Mouse (Mus musculus) spleen, adult 2 months (tissue): Measurements from ENCODE around the gene Gm39566. TPM values are rescaled to one million over a fixed set of nuclear protein-coding genes. Genes with fewer than 3 reads are reported as not detected.

ENCODE experiments used
- DNase-seq, 2 experiments: peaks; one replicate each; pipeline versions ENCODE4 v3.0.0 to v3.0.0-alpha.2; 2012 to 2021; ENCODE audit warnings: low spot score in 2 of 2, low read depth in 1 of 2
- H3K27ac ChIP-seq: fragments of 200-500 bp; 2 replicates; pipeline ENCODE4 v1.5.1; 2012; ENCODE audit warnings: low read length, inconsistent platforms; ENCODE audit not compliant: insufficient read depth
- H3K27me3 ChIP-seq: fragments of 200-500 bp; 2 replicates; pipeline ENCODE4 v1.6.1; 2012; ENCODE audit warnings: mild to moderate bottlenecking, moderate library complexity, low read length, inconsistent platforms; ENCODE audit not compliant: control insufficient read depth, insufficient read depth
- H3K36me3 ChIP-seq: fragments of 200-500 bp; 2 replicates; pipeline ENCODE4 v1.6.1; 2012; ENCODE audit warnings: mild to moderate bottlenecking, low read length, inconsistent platforms; ENCODE audit not compliant: control insufficient read depth, insufficient read depth
- H3K4me1 ChIP-seq: fragments of 200-500 bp; 2 replicates; pipeline ENCODE4 v1.6.1; 2011; ENCODE audit warnings: inconsistent platforms; ENCODE audit not compliant: control insufficient read depth, insufficient read depth, insufficient read length
- H3K4me3 ChIP-seq: fragments of 200-500 bp; 2 replicates; pipeline ENCODE4 v1.5.1; 2011; ENCODE audit warnings: mild to moderate bottlenecking, inconsistent platforms; ENCODE audit not compliant: insufficient read depth, insufficient read length; ENCODE audit errors: extremely low read depth
- CTCF ChIP-seq: fragments of 200-500 bp; IDR thresholded peaks from 2 replicates; pipeline ENCODE4 v1.5.1; 2011; ENCODE audit warnings: mild to moderate bottlenecking, inconsistent platforms; ENCODE audit not compliant: insufficient read depth, insufficient read length, insufficient replicate concordance; ENCODE audit errors: extremely low read depth
- POLR2A ChIP-seq: fragments of 200-500 bp; IDR thresholded peaks from 2 replicates; pipeline ENCODE4 v1.6.1; 2011; ENCODE audit warnings: low read depth, low read length, inconsistent platforms
- WGBS: fragments of 180-500 bp; shearing (Covaris S2); methylation state at CpG from one replicate; pipeline ENCODE4 v1.1.7; 2018; 5-methylcytosine and 5-hydroxymethylcytosine counted together
- polyA plus RNA-seq: library from polyadenylated mRNA; depleted of rRNA; stranded (reverse); fragments of >200 nt; gene quantifications from 2 replicates; pipeline ENCODE4 v1.2.3, GENCODE M21; 2012

Gm39566 gene
- polyA plus RNA-seq, 1 experiment = not detected

GRCm38 (mm10) chr11:69797924-69798323 lies 17.2 kb downstream of the Gm39566 start:
- TF ChIP-seq POLR2A (no peak), CTCF (no peak)
- Histone ChIP-seq H3K4me1 (peaks cover 27% of the 10 kb centered on the region), H3K4me3 (no peak overlapping the region), H3K27ac (no peak overlapping the region), H3K27me3 (peaks cover 19% of the 10 kb centered on the region), H3K36me3 (no peaks in the 10 kb centered on the region)
- no peak for DNase-seq
- 91% methylated on average over 7 of the region's 7 CpGs for WGBS

GRCm38 (mm10) chr11:69795983-69796435 lies 19.1 kb downstream of the Gm39566 start:
- H3K4me3 ChIP-seq = peak overlapping the region; percentile 71; the same call in 1 of the 2 replicates

GRCm38 (mm10) chr11:69795168-69795982 lies 19.7 kb downstream of the Gm39566 start, which contains the start of gene Chrnb1:
TSS of gene Chrnb1 (minus strand) at chr11:69795943.
- peak within 1 kb of the TSS; percentile 42; the same call in 1 of the 2 replicates for H3K27ac ChIP-seq
- H3K4me1 ChIP-seq = peaks cover 12% of the 10 kb centered on the region
- peak within 1 kb of the TSS; percentile 71 for H3K4me3 ChIP-seq
- no peaks in the 10 kb centered on the region for H3K36me3 ChIP-seq
- TF ChIP-seq POLR2A (peak; percentile 51), CTCF (no peak)
- WGBS = 1% methylated on average over 52 of the region's 52 CpGs
- no peaks in the 10 kb centered on the region for H3K27me3 ChIP-seq
- DNase-seq = peak; percentile 92 to 95

More at GRCm38 (mm10) chr11:69795983-69796435, 19.1 kb downstream of the Gm39566 start:
- TF ChIP-seq CTCF (no peak), POLR2A (no peak)
- peaks cover 3% of the 10 kb centered on the region for H3K27me3 ChIP-seq
- H3K36me3 ChIP-seq = no peaks in the 10 kb centered on the region
- 6% methylated on average over 13 of the region's 13 CpGs for WGBS
- no peak overlapping the region for H3K27ac ChIP-seq
- H3K4me1 ChIP-seq = peaks cover 18% of the 10 kb centered on the region
- no peak for DNase-seq

- Histone ChIP-seq H3K27ac (no peak overlapping the region), H3K4me3 (no peak overlapping the region), H3K4me1 (no peaks in the 10 kb centered on the region), H3K27me3 (no peaks in the 10 kb centered on the region), H3K36me3 (no peaks in the 10 kb centered on the region)
- DNase-seq = no peak
- TF ChIP-seq CTCF = no peak
- no peak for TF ChIP-seq POLR2A
- 75% methylated on average over 5 of the region's 5 CpGs for WGBS
Measured at GRCm38 (mm10) chr11:69793429-69793828, 21.7 kb downstream of the Gm39566 start.

GRCm38 (mm10) chr11:69791420-69791819 lies 23.7 kb downstream of the Gm39566 start:
- no peak for DNase-seq
- TF ChIP-seq CTCF (no peak), POLR2A (no peak)
- no peak overlapping the region for H3K4me3 ChIP-seq
- no peaks in the 10 kb centered on the region for H3K36me3 ChIP-seq
- 82% methylated on average over 5 of the region's 5 CpGs for WGBS
- no peaks in the 10 kb centered on the region for H3K27me3 ChIP-seq
- H3K4me1 ChIP-seq = no peaks in the 10 kb centered on the region
- H3K27ac ChIP-seq = no peak overlapping the region

GRCm38 (mm10) chr11:69789431-69789830 lies 25.7 kb downstream of the Gm39566 start:
- Histone ChIP-seq H3K27ac (no peak overlapping the region), H3K4me1 (no peaks in the 10 kb centered on the region), H3K4me3 (no peak overlapping the region), H3K27me3 (no peaks in the 10 kb centered on the region), H3K36me3 (no peaks in the 10 kb centered on the region)
- no peak for TF ChIP-seq CTCF
- TF ChIP-seq POLR2A = no peak
- no peak for DNase-seq
- WGBS = 80% methylated on average over 5 of the region's 5 CpGs

GRCm38 (mm10) chr11:69787306-69787705 lies 27.8 kb downstream of the Gm39566 start:
- no peak for DNase-seq
- Histone ChIP-seq H3K36me3 (no peaks in the 10 kb centered on the region), H3K4me3 (no peak overlapping the region), H3K27me3 (no peaks in the 10 kb centered on the region), H3K27ac (no peak overlapping the region), H3K4me1 (no peaks in the 10 kb centered on the region)
- 84% methylated on average over 5 of the region's 5 CpGs for WGBS
- TF ChIP-seq CTCF = no peak
- TF ChIP-seq POLR2A = no peak
